Mouse (Mus musculus): Measurements from ENCODE around the gene Pkig.
"Not testable (repeated sequence)": the region's sequence is repeated elsewhere in the genome, so short reads cannot be mapped to it uniquely, and the experiment has no call there.

Pkig gene

DNA sequence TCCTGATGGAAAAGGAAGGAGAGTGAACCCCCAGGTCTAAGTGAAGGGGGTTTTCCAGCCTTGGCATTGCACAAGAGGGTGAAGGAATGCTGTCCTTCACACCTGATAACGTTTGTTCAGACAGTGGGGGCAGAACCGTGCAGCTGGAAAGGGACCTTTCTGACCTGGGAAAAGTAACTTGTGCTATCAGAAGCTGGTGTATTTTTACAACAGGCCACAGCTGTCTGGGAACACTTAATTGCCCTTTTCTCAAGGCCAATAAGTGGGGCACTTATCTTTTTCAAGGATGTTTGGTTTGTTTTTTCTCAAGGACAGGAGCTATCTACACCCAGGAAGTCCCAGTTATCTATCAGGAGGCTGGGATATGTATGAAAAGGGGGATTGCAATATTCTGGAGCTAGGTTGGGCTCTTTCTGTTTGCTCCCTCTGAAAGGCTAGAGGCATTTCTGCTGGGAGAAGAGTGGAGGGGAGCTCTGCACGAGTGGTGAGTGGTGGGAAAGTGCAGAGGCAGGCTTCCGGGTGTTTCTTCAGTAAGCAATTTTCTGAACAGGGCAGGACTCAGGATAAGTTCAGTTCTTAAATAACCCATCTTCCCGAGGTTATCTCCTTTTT lies 20.4 kb upstream of the Pkig start:
- ChIA-PET CTCF (interaction anchor here in 3 of 4 experiments (0.5 to 0.9 kb wide), 3 partner anchors 39 to 210 kb away, joined by 3 to 4 read pairs (median 3); no protein-coding TSS in a partner anchor), POLR2A (interaction anchor here in 2 of 4 experiments (0.8 to 9.3 kb wide), 9 partner anchors 9 to 82 kb away, joined by 3 to 106 read pairs (median 5); partner anchors contain the start of gene Pkig (in 2 of the 2))

DNA sequence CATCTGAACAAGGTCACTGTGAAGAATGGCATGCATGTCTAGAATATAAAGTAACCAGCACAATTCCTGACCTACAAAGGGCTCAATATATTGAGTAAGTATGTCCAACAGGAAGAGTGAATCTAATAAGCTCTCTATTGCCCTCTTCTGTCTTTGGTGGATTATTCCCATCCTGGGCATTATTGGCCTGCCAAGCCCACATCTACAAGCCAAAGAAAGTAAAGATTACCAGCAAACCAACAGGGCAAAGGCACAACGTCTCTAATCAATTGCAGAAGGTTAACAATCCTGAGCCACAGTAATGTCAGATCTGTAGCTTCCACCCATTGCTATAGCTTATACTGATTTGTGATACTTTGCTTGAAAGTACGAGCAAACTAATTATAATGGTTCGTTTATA lies 17.7 kb upstream of the Pkig start:
- ChIA-PET POLR2A (interaction anchor here in 3 of 4 experiments (0.6 to 9.3 kb wide), 18 partner anchors 8 to 221 kb away, joined by 3 to 106 read pairs (median 3); partner anchors contain the start of genes Pkig (in 2 of the 3) and Fitm2 (in 1 of the 3)), CTCF (interaction anchor here in 2 of 4 experiments (0.6 to 0.7 kb wide), 2 partner anchors 73 to 294 kb away, joined by 3 read pairs; no protein-coding TSS in a partner anchor)

DNA sequence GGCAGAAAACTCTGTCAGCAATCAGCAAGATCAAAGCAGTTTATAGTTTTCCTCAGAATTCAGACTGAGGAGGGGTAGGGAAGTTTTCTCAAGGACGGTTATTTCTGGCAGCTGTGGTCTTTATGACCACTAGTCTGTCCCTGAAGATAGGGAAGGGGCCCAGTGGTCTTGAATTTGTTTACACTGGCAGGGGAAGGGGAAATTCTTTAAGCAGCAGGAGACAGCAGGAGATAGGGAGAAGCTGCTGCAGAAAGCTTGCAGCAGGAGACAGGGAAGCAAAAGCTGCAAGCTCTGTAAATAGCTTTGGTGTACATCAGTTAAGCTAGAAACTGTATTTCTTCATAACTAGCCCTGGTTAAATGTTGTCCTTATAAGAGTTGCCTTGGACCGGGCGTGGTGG lies 16.5 kb upstream of the Pkig start:
- CTCF ChIA-PET = interaction anchor here in 1 of 4 experiments (0.5 to 0.8 kb wide), 2 partner anchors 16 to 40 kb away, joined by 3 read pairs; partner anchors contain the start of gene Pkig
- POLR2A ChIA-PET = interaction anchor here (0.6 to 9.3 kb wide), 9 partner anchors 11 to 711 kb away, joined by 3 to 106 read pairs (median 4); partner anchors contain the start of gene Pkig (in 1 of the 4)

DNA sequence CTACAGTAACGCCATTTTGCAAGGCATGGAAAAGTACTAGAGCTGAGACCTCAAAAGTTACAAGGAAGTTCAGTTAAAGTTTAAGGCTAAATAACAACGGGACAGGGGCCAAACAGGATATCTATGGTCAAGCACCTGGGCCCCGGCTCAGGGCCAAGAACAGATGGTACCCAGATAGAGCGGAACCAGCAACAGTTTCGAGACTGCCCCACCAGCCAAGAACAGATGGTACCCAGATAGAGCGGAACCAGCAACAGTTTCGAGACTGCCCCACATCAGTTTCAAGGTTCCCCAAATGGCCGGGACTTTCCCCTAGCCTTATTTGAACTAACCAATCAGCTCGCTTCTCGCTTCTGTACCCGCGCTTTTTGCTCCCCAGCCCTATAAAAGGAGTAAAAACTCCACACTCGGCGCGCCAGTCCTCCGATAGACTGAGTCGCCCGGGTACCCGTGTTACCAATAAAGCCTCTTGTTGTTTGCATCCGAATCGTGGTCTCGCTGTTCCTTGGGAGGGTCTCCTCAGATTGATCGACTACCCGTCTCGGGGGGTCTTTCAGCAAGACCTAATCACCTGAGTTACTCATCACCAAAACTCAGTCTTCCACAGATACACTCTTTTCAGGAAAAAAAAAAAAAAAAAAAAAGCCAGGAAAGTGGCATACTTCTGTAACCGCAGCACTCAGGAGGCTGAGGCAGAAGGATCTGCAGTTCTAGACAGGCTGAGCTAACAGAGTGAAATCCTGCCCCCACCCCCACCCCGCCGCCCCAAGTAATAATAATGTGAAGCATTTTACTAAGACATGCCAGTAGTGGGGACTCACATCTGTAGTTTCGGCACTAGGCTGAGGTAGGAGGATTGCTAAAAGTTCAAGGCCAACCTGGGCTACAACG lies 15.3 kb upstream of the Pkig start:
- CTCF ChIA-PET = interaction anchor here in 1 of 4 experiments (0.5 kb wide), 1 partner anchor 183 kb away, joined by 6 read pairs; no protein-coding TSS in a partner anchor
- POLR2A ChIA-PET = interaction anchor here in 3 of 4 experiments (0.6 to 9.3 kb wide), 17 partner anchors 7 to 603 kb away, joined by 3 to 79 read pairs (median 4); partner anchors contain the start of genes Pkig (in 1 of the 3) and Ttpal (in 1 of the 3)

DNA sequence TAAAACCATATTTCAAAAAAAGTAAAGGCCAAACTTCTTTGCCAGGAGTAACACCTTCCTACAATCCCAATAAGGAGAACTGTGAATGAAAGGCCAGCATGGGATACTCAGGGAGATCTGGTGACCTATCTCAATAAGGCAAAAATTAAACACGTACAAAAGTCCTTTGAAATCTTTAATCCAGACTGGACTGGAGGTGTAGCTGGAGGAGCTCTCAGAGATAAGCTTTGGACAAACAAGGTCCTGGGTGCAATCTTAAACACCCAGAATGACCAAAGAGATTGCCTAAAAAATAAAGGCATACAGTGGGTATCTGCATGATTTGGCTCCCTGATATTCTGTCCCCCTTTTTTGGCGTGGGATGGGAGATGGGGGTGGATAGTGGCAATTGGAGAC lies 14.6 kb upstream of the Pkig start:
- ChIA-PET POLR2A (interaction anchor here (0.6 to 9.3 kb wide), 15 partner anchors 8 to 604 kb away, joined by 3 to 79 read pairs (median 4); partner anchors contain the start of gene Pkig (in 3 of the 4)), CTCF (interaction anchor here in 1 of 4 experiments (0.5 kb wide), 1 partner anchor 184 kb away, joined by 6 read pairs; no protein-coding TSS in a partner anchor)

DNA sequence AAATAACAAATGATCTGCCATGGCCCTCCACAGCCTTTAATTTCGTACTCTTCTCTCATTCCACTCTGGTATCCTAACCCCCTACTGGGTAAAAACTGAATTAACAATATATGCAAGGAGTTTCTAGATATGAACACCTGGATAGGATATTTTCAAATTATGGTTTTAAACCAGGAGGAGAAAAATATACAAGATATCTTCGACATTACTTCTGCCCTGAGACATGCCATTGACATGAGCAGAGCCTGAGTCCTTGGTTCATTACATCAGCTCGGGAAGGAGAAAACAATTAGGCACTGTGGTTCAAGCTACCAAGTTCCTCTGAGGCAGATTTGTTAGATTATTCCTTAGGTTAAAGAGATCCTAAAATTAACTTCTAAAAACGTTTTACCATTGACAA lies 14.1 kb upstream of the Pkig start:
- CTCF ChIA-PET = no interaction called here
- POLR2A ChIA-PET = interaction anchor here in 3 of 4 experiments (0.8 to 9.3 kb wide), 14 partner anchors 9 to 605 kb away, joined by 3 to 79 read pairs (median 4); partner anchors contain the start of gene Pkig (in 3 of the 3)

DNA sequence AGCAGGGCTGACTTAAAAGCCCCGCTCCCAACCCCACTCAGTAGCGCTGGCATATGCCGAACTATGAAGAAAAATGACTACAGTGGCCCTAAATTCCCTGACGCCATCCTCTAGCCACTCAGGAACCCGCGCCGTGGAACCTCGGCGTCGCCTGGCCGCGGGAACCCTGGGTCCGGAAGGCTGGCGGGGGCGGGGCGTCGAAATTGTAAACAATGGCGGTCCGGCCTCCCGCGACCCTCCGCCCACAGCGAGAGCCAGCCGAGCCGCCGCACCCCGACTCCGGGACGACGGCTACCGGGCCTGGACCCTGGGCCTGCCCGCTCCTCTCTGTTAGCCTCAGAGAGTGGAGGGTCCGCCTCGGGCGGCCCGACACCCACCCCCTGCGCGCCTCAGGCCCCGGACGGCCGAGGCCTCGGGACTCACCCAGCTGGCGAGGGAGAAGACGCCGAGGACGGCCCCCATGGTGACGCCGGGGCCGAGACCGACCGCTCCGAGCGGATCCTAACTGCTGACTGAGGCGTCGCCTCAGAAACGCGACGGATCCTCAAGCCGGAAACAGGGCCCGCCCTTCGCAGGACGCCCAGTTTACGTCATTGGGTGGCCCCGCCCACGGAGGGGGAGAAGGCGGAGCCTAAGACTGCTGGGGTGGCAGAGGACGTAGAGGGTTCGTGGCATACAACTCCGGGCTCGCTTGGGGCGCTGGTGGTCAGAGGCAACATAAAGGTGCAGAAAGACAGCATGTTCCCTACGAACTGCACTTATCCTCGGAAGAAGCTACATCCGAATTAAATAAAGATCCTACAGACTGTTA lies 13.4 kb upstream of the Pkig start, which contains the start of gene Serinc3:
Gene Serinc3, minus strand, starts transcription at position 557 of the 811 bp plus-strand sequence.
- POLR2A ChIA-PET = interaction anchor here in 3 of 4 experiments (0.5 to 9.3 kb wide), 31 partner anchors 9 to 426 kb away, joined by 3 to 79 read pairs (median 4); partner anchors contain the start of genes Pkig (in 3 of the 3) and Tomm34 (in 1 of the 3)

DNA sequence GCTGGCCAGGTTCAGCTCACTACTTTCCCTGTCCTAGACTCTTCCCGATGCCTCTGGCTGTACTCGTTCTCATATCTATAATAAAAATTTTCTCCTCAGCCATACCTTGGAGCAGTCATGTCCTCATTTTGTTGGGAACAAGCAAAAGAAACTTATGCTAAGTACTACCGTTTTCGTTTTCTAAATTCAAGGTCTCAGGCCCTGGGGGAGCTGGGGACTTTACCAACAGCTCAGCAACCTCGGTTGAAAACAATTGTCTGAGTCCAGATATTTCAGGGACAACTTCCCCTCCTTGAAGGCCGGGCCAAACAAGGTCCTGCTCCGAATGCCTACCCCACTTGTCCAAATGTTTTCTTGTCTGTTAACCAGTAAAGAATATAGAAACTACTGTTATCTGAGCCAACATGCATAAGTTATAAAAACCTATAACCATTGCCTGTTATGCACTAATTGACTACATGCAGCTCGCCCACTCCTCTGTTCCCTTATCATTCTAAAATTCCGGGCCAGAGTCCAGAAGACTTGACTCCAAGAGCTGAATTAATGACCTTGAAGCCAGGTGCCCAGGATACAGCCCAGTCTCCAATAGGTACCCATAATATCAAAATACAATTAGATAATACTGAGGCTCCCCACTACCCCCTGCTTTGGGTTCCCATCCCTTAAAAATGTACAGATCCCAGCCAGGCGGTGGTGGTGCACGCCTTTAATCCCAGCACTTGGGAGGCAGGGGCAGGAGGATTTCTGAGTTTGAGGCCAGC lies 12.3 kb upstream of the Pkig start:
- POLR2A ChIA-PET = interaction anchor here in 3 of 4 experiments (0.5 to 9.3 kb wide), 27 partner anchors 8 to 425 kb away, joined by 3 to 79 read pairs (median 4); partner anchors contain the start of genes Pkig (in 3 of the 3), Fitm2 (in 1 of the 3) and Tomm34 (in 1 of the 3)
- CTCF ChIA-PET = interaction anchor here in 1 of 4 experiments (1.4 to 3.8 kb wide), 2 partner anchors 13 to 44 kb away, joined by 4 to 15 read pairs; partner anchors contain the start of genes Pkig and Ttpal

More for the DNA sequence above, 13.4 kb upstream of the Pkig start, which contains the start of gene Serinc3:
- CTCF ChIA-PET = interaction anchor here in 1 of 4 experiments (3.8 kb wide), 1 partner anchor 14 kb away, joined by 15 read pairs; the partner anchor contains the start of gene Pkig

DNA sequence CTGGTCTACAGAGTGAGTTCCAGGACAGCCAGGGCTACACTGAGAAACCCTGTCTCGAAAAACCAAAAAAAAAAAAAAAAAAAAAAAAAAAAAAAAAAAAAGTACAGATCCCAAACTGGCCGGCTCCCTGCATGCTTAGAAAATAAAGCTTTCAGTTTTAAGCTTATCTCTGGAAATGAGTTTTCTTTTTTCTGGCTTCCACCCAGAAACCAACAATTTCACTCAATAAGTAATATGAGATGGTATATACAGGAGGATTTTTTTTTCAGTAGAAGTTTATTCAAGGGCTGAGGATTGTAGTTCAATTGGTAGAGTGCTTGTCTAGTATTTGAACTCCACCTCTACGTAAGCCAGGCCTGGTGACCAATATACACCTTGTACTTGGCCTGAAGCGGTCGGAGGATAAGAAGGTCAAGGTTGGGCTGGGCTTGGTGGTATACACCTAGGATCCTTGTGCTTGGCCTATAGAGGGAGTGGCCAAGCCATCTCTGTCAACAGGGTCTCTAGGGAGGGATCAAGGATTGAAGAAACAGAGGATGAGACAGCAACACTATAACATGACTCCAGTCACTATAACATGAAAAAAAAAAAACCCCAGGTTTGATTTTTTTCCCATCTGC lies 11.6 kb upstream of the Pkig start:
- ChIA-PET CTCF (interaction anchor here in 1 of 4 experiments (1.1 to 3.8 kb wide), 3 partner anchors 12 to 191 kb away, joined by 3 to 15 read pairs (median 4); partner anchors contain the start of genes Pkig and Ttpal), POLR2A (interaction anchor here in 2 of 4 experiments (1.2 to 9.3 kb wide), 9 partner anchors 9 to 174 kb away, joined by 3 to 79 read pairs (median 5); partner anchors contain the start of genes Pkig (in 2 of the 2) and Fitm2 (in 1 of the 2))

DNA sequence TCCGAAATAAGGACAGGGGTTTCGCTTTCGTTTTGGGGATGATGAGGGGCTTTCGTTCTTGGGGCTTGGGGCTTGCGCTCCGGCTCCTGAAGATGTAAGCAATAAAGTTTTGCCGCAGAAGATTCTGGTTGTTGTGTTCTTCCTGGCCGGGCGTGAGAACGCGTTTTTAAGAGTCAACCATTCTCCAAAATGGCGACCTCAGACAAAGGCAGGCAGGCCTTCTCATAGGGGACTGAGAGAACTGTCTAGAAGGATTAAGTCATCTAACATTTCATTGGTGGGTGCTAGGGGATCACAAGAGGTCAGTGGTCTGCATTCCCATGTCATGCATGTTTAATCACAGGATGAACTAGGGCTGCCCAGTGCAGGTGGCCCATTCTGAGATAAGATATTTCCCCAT lies 2.5 kb upstream of the Pkig start:
- CTCF ChIA-PET = not testable (repeated sequence)
- POLR2A ChIA-PET = interaction anchor here in 2 of 4 experiments (1.0 to 6.2 kb wide), 3 partner anchors 8 to 34 kb away, joined by 3 to 79 read pairs (median 76); partner anchors contain the start of gene Serinc3 (in 2 of the 2)

DNA sequence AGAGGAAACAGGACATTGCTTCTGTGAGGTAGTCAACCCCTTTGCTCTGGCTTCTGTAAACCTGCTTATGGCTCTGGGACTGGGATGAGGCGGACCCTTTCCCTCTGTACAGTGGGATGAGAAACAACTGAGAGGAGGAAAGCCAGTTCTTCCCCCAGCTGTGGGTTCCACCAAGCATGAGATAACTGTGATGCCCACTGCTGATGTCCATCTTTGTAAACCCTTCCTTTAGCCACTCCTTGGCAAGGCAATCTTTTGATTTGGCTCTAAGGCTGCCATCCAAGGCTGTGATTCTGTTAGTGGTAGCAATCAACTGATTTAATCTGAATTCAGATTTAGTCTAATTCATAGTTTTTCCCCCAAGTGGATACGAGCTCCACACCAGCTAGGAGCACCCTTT lies 700 bp upstream of the Pkig start:
- ChIA-PET POLR2A (interaction anchor here in 3 of 4 experiments (0.5 to 6.2 kb wide), 22 partner anchors 9 to 1084 kb away, joined by 3 to 79 read pairs (median 4); partner anchors contain the start of genes Serinc3 (in 3 of the 3), Fitm2 (in 1 of the 3) and Srsf6 (in 1 of the 3)), CTCF (interaction anchor here in 3 of 4 experiments (0.7 to 1.9 kb wide), 5 partner anchors 11 to 84 kb away, joined by 3 to 15 read pairs (median 4); no protein-coding TSS in a partner anchor)

DNA sequence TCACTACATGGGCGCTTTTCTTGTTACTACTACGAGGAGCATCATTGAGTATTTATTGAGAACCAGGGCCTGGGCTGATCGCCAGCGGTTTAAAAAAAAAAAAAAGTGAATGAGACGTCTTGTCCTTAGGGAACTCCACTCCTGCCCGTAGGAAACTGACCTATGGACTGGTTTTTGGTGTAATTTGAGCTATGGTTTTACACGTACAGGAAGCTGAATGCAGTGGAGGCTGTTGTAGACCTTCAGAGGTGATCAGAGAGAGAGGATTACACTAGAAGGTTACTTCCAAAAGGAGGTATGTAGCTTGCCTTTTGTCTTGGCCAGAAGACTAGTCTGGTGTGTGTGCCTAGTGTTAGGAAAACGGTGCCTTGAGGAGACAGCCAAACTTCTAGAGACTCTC lies 755 bp downstream of the Pkig start:
- POLR2A ChIA-PET = interaction anchor here in 3 of 4 experiments (0.6 to 6.2 kb wide), 18 partner anchors 9 to 728 kb away, joined by 3 to 79 read pairs (median 5); partner anchors contain the start of genes Serinc3 (in 2 of the 3) and Srsf6 (in 1 of the 3)
- CTCF ChIA-PET = interaction anchor here (0.6 to 1.9 kb wide), 7 partner anchors 11 to 179 kb away, joined by 3 to 15 read pairs (median 3); no protein-coding TSS in a partner anchor

DNA sequence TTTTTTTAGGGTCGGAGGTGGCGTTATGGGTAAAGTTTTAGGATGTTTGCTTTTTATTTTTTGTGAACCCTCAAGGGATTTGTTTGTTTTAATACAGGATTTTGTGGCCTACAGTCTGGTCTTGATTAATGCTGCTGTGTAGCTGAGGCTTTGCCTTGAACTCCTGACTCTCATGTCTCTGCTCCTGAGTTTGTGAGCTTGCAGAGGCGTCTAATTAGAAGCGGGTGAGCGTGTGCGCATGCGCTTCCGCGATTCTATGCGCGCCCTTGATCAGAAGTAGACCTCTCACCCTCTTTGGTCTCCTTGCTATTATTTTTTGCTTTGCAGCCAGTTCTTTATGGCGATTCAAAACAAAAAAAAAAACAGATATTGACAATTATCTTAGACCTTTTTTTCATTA lies 1.2 kb downstream of the Pkig start:
- CTCF ChIA-PET = interaction anchor here in 3 of 4 experiments (0.6 to 1.9 kb wide), 5 partner anchors 12 to 179 kb away, joined by 3 to 15 read pairs (median 3); no protein-coding TSS in a partner anchor
- POLR2A ChIA-PET = interaction anchor here in 3 of 4 experiments (0.6 to 6.2 kb wide), 13 partner anchors 8 to 62 kb away, joined by 3 to 79 read pairs (median 5); partner anchors contain the start of gene Serinc3 (in 2 of the 3)

DNA sequence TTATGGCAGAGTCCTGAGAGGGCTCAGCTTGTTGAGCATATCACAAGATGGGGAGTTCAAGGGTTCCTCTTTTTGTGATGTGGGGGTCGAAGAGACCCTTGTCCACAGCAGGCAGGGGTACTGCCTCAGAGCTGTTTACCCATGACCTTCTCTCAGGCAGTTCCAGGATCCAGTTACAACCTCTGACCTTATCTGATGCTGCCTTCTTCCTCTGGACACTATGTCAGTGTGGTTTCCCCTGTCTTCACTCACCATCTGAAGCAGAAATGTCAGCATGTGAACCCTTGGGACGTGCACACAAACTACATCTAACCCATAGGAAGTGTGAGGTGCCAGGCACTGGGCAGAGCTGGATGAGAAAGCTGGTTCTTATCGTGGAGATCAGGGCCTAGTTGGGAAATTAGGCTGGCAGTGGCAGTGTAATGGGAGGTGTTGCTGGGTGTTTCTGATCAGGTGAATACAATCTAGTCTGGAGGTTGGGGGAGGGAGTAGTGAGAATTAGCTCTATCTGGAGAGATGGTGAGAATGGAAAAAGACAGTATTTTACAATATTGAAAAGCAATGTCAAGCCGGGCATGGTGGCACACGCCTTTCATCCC lies 2.0 kb downstream of the Pkig start:
- CTCF ChIA-PET = interaction anchor here in 1 of 4 experiments (1.6 kb wide), 1 partner anchor 178 kb away, joined by 6 read pairs; no protein-coding TSS in a partner anchor
- POLR2A ChIA-PET = interaction anchor here in 2 of 4 experiments (1.6 to 6.2 kb wide), 6 partner anchors 11 to 43 kb away, joined by 4 to 79 read pairs (median 8); partner anchors contain the start of gene Serinc3 (in 2 of the 2)
